Mouse (Mus musculus): ENCODE results near the gene Mastl. TPM values are rescaled to one million over a fixed set of nuclear protein-coding genes. Genes with fewer than 3 reads are reported as not detected.

The Mastl gene
- polyA plus RNA-seq, 1 experiment from 2014 or later = 10.2 TPM

Other genes with a start within 250 kb of the Mastl start
- 42.3 and 44.4 TPM in 2 replicates for gene Abi1, start 115.8 kb downstream of the Mastl start, polyA plus RNA-seq (2016; fragmentation: Nextera tagmentation; extraction: Ambion mirVana)
- 39.3 and 41.9 TPM in 2 replicates for gene Acbd5, start 87.9 kb downstream of the Mastl start, polyA plus RNA-seq (2016; fragmentation: Nextera tagmentation; extraction: Ambion mirVana)
- 87.5 and 92.9 TPM in 2 replicates for gene Yme1l1, start 345 bp upstream of the Mastl start, polyA plus RNA-seq (2016; fragmentation: Nextera tagmentation; extraction: Ambion mirVana)
- not detected in 2 replicates for gene 4931423N10Rik, start 51.5 kb upstream of the Mastl start, polyA plus RNA-seq (2016; fragmentation: Nextera tagmentation; extraction: Ambion mirVana)
- 0.08 TPM in 1 of 2 replicates, not detected in the other for gene Nxph2, start 165.2 kb upstream of the Mastl start, polyA plus RNA-seq (2016; fragmentation: Nextera tagmentation; extraction: Ambion mirVana)

Data from embryonic facial prominence, embryonic 12.5 days (tissue).